Mouse (Mus musculus) lung, adult 18-20 months (tissue): ENCODE data around the gene Ctxn1.

Experiments used
- DNase-seq, 2 experiments: peaks; one replicate each; pipeline ENCODE4 v3.0.0; 2022; ENCODE audit warnings: mixed read lengths in 2 of 2

Gene Ctxn1

DNA sequence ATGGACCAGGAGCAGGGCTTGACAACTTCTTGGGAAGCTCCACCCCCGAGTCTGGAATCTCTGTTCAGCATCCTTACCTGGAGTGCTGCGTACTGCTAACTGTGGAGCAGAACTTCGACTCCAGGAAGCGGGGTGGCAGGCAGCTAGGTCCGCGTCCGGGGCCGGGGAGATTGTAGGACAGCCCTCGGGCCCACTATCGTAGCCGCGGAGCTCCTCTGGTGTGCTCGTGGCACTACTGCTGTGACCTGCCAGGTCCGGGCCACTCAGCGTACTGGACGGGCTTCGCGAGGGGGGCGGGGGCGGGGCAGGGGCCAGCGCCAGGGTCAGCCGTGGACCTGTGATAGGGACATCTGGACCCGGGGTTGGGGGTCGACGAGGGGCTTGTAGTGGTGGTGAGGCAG, 46.3 kb downstream of the Ctxn1 start:
- DNase-seq: no peak

DNA sequence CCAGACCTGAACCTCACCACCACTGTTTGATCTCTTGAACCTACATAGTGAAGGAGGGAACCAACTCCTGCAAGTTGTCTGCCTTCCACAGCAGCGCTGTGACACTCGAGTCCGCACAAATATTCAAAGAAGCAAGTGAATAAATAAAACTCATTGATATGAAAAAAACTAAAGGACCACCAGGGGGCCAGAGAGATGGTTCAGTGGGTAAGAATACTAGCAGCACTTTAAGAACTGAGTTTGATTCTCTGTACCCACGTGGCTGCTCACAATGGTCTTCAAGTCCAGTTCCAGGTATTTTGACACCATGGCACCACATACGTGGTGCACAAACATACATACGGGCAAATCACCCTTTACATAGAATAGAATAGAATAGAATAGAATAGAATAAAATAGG, 48.0 kb downstream of the Ctxn1 start:
- DNase-seq: no peak
